Mouse (Mus musculus): ENCODE data around the gene Pgp. TPM values are rescaled to one million over a fixed set of nuclear protein-coding genes. Genes with fewer than 3 reads are reported as not detected.
A peak's percentile ranks its signal among the peaks of the same experiment; 100 is the strongest.
"Not testable (repeated sequence)": the region's sequence is repeated elsewhere in the genome, so short reads cannot be mapped to it uniquely, and the experiment has no call there.

Gene Pgp
- total RNA-seq, 2 experiments from 2014 or later: 44.6 TPM

DNA sequence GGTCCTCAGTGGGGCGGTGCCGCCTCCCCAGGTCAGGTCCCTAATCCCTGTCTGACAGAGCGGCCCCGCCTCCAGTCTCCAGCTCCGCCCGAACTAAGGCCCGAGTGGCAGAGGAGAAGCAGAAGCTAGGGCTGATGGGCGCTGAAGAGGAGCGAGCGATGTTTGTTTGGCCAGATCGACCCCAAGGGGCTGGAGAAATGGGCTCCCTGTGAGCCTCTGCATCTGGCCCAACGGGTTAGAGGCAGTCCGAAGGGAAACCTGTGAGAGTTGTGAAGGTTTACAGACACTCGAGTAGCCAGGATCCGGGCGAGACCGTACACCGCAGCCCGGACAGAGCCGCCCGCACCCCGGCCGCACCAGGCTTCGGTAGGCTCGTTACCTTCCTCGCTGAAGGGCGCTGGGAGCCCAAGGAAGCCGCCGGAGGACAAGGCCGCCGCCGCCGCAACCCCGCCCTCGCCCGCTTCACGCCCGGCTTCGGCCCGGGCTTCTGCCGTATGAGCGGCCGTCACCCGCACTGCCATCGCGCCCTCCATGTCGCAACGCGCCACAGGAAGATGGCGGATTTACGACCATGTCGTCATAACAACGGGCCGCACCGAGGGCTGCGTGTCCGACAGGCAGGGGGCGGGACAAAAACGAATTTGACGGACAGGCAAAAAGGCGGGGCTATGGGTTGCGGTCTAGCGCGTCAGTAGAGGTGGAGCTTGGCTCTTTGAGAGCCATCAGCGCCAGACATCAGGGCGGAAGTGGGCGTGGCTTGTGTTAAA lies 15.3 kb upstream of the Pgp start:
- intact Hi-C loops (cut with DNase I; ENCODE audit: low total_unique reads): no loop called here
- peak; percentile 99 for DNase-seq

DNA sequence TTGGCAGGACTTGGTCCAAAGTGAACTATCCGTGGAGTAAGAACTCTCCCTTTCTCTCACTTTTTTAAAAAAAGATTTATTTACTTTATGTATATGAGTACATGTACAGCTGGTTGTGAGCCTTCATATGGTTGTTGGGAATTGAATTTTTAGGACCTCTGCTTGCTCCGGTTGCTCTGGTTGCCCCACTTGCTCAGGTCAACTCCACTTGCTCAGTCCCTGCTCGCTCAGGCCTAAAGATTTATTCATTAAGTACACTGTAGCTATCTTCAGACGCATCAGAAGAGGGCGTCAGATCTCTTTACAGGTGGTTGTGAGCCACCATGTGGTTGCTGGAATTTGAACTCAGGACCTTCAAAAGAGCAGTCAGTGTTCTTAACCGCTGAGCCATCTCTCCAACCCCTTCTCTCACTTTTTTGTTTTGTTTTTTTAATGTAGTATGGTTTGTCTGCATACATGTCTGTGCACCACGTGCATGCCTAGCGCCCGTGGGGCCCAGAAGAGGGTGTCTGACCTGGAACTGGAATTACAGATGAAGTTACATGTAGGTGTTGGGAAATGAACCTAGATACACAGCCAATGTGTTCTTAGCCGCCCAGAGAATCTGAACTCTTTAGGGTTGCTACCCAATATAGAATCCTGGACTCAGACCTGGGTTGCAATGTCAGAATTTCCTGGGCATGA lies 14.5 kb upstream of the Pgp start:
- intact Hi-C loops (cut with DNase I; ENCODE audit: low total_unique reads); DNase-seq: not testable (repeated sequence)

DNA sequence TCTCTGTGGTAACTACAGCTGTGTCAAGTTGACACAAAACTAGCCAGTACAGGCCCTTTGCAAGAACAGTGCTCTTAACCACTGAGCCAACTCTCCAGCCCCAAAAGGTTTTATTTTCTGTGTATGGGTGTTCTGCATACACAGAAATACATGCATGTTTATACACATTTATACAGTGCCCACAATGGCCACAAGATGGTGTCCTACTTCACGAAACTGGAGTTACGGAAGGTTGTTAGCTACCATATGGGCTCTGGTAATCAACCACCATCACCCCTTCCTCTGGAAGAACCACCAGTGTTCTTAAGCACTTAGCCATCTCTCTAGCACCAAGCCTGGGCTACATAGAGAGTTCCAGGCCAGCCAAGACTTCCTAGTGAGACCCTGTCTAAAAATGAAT lies 8.6 kb upstream of the Pgp start:
- intact Hi-C loops (cut with DNase I; ENCODE audit: low total_unique reads): no loop called here
- DNase-seq: no peak

DNA sequence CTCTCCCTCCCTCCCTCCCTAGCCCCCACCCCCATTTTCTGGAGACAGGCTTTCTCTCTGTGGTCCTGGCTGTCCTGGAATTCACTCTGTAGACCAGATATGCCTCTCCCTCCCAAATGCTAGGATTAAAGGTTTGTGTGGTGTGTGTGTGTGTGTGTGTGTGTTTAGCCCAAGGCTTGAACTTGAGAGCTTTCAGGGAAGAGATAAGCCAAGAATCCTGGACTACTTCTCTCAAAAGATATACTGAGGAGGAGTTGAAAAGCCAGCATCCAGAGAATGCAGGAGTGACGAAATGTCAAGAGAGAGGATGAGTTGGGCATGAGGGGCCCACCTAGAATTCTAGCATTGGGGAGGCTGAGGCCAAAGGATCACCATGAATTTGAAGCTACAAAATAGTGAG lies 7.3 kb upstream of the Pgp start:
- intact Hi-C loops (cut with DNase I; ENCODE audit: low total_unique reads): no loop called here
- no peak for DNase-seq

DNA sequence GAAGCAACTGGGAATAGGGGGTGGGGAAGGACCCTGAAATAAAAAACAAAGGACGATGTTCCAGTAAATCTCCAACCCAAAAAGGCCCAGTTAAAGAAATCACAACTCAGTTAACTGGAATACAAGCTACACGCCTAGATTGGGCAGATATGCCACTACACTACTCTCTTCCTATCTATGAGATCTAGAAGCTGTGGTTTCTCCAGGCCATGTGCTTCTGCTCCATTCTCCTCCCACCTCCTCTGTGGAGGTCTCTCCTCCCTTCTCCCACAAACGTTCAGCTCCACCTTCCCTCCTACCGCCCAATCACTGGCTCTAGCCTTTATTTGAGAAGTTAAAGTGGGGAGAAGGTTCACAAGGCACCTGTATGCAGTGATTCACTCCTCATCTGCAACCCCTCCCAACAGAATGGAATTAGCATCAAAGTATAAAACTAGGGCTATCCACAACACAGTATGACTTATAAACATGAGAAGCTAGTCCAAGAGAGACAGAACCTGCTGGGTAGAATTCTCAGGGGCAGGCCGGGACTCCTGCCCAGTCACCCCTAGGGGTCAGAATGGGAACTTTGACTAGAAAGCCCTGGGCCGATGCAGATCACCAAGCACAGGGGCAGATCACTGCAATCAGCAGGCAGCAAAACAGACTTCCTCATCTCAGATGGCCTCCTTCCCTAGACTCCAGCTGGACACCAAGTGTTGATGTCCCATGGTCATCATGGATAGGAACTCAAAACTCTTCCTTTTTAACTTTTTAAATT lies 6.6 kb upstream of the Pgp start:
- intact Hi-C loops (cut with DNase I; ENCODE audit: low total_unique reads): no loop called here
- no peak for DNase-seq

DNA sequence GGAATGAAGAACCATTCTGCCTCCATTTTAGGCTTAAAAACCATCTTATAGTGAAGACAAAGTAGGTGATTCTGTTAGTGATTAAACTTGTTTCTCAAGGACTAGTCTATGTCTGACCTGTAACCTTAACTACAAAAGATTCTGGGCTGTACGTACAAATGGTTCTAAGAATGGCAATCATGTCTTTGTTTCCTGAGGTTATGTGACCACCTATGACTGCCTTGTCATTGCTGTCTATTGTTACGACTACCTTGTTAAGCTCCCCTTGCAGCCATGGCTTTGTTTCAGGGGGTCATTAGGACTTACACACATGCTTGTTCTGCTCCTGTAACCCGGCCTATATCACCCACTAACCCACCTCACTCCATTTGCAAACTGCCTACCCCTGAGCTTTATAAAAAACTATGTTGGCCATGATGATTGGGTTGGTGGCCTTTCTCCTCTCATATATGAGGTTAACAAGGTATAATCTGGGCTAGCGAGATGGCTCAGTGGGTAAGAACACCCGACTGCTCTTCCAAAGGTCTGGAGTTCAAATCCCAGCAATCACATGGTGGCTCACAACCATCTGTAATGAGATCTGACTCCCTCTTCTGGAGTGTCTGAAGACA lies 1.5 kb upstream of the Pgp start:
- intact Hi-C loops (cut with DNase I; ENCODE audit: low total_unique reads): no loop called here
- no peak for DNase-seq

DNA sequence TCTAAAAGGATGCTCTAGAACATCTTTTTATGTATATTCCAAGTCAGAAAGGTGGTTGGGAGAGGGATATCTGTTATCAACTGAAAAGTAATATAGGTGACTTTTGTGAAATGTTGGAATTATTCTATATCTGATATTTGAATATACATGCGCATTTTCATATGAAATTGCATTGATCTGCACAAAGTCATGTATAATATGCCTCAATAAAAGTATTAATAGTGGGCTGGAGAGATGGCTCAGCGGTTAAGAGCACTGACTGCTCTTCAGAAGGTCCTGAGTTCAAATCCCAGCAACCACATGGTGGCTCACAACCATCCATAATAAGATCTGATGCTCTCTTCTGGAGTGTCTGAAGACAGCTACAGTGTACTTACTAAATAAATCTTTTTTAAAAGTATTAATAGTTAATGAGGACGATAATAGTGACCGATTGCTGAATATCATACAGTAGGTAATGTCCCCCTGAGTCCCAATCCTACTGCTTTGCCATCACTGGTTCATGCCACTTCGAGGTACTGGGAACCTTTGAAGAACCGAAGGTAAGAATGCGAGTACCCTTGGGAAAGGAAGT lies 769 bp upstream of the Pgp start:
- intact Hi-C loops (cut with DNase I; ENCODE audit: low total_unique reads): no loop called here
- no peak for DNase-seq

DNA sequence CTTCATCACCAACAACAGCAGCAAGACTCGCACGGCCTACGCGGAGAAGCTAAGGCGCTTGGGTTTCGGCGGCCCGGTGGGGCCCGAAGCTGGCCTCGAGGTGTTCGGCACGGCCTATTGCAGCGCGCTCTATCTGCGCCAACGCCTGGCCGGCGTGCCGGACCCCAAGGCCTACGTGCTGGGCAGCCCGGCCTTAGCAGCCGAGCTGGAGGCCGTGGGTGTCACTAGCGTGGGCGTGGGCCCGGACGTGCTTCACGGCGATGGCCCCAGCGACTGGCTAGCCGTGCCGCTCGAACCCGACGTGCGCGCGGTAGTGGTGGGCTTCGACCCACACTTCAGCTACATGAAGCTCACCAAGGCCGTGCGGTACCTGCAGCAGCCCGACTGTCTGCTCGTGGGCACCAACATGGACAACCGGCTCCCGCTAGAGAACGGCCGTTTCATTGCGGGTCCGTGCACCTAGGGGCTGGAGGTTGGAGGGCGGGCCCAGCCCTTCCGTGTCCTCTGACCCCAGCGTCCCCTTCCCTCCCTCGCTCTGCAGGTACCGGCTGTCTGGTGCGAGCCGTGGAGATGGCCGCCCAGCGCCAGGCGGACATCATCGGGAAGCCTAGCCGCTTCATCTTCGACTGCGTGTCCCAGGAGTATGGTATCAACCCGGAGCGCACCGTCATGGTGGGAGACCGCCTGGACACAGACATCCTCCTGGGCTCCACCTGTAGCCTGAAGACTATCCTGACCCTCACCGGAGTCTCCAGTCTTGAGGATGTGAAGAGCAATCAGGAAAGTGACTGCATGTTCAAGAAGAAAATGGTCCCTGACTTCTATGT lies 722 bp downstream of the Pgp start:
- no peak for DNase-seq
- intact Hi-C loops (cut with DNase I; ENCODE audit: low total_unique reads): no loop called here

DNA sequence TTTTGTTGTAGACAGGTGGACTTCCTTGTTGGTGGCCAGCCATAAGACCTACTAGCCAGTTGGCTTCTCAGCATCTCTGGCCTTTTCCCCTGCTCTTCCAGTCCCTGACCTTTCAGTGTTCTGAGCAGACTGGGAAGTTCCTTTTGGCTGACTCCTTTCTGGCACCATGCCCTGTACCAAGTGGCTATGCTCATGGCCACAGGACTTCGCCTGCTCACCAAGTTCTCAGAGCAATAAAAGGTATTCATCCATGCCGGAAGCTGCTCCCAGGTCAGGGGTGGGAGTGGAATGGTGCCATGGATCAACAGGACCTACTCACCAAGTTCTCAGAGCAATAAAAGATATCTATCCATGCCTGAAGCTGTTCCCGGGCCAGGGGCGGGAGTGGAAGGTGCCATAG lies 2.3 kb downstream of the Pgp start:
- intact Hi-C loops (cut with DNase I; ENCODE audit: low total_unique reads): no loop called here
- peak; percentile 61 for DNase-seq

DNA sequence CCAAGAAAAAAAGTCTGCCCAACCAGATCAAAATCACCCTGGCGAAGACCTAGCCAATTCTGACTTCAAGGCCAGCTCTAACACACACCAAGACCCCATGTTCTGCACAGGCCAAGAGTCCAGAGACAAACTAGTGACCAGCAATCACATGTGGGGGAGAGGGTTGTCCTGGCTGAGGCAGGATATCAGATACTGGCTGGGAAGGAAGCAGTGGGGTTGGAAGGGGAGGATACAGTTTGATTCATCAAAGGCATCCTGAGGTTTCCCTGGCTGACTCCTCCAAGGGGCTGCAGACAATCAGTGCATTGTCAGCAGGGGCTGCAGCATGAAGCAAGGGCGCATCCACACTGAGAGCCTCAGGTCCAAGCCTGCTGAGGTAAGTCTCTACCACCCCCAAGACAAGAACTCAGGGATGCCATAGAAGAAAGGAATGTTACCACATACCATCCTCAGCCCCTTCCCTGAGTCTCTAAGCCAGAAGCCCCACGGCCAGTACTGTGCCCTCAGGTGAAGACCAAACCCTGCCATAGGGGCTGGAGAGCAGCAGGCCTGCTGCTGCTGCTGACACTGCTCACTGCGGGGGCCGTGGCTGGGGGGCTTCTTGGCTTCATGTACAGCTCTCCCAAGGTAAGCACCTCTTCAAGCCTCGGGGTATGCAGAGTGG lies 3.6 kb downstream of the Pgp start, which contains the start of gene Bricd5:
Bricd5 (plus strand) TSS at position 273 of the 664 bp plus-strand sequence.
- intact Hi-C loops (cut with DNase I; ENCODE audit: low total_unique reads): no loop called here
- DNase-seq: no peak

DNA sequence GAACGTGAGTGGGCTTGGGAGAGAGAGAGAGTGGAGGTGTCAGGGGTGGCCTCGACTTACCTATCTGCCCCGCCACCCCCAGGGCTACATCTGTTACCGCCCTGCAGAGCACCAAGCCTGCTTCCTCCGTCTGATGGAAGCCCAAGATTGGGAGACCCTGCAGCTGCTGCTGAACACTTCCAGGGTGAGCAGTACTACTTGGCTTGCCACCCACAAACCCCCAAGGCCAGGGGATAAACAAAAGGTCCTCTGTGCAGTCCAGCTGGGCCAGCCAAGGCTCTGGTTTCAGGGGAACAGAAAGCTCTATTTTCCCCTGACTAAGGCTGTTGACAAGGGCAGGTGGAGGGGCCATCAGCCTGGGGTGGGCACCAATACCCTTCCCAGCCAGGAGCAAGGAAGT lies 4.4 kb downstream of the Pgp start:
- DNase-seq: no peak
- intact Hi-C loops (cut with DNase I; ENCODE audit: low total_unique reads): no loop called here

DNA sequence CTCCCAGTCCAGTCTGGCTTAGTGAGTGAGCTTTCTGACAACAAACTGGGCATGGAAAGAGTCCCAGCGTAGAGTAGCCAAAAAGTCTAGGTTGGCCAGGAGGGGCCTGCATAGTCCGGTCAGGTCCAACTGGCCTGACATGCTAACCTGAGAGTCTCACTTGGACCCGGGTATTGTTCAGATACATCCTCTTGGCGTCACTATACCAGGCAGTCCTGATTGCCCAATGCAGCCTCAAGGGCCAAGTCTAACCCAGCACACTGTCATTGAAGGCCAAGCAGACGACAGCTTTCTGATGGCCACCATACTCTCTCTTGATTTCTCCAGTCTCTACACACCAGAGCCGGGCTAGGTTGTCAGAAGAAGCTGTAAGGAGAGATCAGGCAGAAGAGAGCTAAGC lies 5.4 kb downstream of the Pgp start:
- DNase-seq: no peak
- intact Hi-C loops (cut with DNase I; ENCODE audit: low total_unique reads): no loop called here

DNA sequence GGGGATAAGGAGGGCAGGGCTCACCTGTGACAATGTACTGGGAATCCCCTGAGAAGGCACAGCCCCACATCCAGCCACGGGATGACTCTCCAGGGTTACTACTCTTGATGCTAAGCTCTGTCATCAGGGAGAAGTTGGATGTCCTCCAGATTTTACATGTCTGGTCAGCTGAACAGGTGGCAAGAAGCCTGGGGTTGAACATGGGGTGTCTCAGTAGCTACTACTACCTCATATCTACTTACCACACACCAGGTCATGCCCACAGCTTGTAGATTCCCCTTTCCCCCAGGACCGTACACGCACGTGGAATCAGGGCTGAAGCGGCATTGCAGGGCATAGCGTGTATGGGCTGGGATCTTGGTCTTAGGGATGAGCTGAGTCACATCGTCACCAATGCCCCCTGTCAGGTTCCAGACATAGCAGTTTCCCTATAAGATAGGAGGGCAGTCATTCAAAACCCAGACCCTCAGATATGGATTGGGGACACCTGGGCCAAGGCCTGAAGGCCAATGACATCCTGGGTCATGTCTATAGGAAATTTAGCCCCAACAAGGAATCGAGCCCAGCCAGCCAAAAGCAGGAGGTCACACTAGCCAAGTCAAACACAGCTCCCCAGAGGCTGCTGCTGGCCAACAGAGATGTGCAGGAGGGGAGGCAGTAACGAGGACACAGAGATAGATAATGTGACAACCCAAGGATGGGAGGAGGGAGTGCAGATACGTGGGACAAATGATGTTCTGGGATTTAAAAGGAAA lies 6.0 kb downstream of the Pgp start:
- intact Hi-C loops (cut with DNase I; ENCODE audit: low total_unique reads): no loop called here
- DNase-seq: no peak

DNA sequence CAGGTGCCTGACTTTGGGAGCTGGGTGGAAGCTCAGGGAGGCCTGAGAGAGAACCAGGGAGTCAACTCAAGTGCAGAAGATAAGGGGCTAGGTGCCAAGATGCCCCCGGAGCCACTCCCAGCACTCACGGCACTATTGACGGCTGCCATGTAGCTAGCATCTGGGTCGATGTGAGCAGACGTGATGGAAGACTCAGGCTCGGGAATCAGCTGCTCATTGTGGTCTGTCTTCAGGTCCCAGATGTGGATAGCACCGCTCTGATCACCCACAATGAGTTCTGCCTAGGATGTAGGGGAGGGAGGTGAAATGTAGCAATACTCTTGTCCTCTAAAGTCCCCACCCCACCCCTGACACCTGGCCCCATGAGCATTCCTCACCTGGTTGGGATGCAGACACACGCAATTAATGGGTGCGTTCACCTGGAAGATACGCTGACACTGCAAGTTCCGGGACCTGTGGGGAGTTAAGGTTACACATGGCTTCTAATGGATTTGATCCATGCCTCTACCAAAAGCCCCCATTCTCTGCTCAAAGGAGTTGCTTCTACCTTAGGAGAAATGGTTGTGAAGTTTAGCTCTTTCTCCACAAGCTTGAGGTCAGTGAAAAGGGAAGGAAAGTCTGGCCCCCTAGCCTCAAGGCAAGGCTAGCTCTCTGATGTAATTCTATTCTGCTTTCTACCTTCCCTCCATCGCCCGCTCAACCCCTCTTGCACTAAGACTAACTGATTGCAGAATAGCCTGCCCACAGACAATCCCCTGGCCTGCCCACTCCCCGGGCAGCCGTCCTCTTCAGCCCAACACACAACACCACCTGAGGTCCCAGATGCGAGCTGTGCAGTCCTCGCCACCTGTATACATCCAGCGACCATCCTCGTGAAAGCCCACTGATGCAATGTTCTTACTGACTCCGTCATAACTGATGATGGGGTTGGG lies 7.1 kb downstream of the Pgp start:
- intact Hi-C loops (cut with DNase I; ENCODE audit: low total_unique reads): no loop called here
- no peak for DNase-seq

DNA sequence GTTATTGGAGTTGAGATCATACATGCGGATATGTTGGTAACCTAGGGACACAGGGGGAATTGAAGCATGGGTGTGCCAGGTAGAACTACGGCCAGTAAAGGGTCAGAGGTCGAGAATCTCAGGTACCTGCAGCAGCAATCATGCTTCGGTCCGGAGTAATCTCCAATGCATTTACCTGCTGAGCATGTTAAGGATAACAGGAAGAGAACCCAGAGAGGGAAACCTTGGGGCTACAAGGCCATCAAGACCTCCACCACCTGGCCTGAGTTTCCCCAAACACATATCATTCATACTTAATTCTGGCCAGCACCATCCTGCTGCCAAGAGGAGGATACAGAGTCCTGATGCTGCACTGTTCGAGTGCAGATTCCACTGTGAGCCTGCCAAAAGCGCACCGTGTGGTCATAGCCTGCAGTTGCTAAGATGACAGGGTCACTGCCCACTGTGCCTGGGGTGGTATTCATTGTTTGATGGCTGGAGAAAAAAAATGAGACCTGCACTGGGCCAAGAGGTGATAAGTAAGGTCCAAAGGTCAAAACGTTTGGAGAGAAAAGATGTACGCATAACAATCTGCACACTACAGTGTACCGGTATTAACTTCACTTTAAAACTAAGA lies 7.9 kb downstream of the Pgp start:
- intact Hi-C loops (cut with DNase I; ENCODE audit: low total_unique reads): no loop called here
- no peak for DNase-seq

DNA sequence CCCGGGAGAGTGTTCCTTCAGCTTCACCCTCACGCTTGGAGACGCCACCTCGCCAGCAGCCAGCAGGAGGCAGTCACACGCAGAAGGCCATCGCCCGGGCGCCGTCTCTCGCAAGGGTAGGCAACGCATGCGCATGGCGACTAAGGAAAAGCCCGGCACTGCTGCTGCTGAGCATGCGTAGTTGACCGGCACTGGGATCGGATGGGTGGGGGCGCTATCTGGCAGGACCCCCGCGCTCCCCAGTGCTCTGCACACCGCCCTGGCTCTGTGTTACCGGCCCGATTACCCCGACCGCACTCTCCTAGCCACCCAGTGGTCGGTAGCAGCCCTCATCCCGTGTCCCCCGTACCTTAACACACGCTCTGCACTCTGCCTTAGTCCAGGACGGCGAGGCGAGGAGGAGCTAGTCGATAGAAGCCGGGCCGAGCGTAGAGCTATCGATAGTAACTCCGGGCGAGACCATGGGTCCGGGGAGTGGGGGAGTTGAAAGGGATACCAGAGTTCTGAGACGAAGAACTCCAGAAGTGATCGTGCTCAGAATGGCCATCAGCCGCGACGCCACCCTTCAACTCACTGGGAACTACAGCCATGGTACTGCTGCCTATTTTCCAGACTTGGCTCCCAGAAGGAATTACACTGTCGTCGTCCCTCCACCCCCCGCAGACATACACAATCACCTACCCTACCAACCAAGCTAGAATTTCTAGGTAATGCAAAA lies 8.6 kb downstream of the Pgp start, which contains the start of gene Mlst8:
Mlst8 (minus strand) TSS at position 416 of the 718 bp plus-strand sequence.
- peak; percentile 99 for DNase-seq
- intact Hi-C loops (cut with DNase I; ENCODE audit: low total_unique reads): no loop called here

All from gastrocnemius, postnatal 14 days (tissue).